Mouse (Mus musculus): ENCODE measurements around the gene Recql.
"Not testable (repeated sequence)": the region's sequence is repeated elsewhere in the genome, so short reads cannot be mapped to it uniquely, and the experiment has no call there.

The Recql gene

GRCm38 (mm10) chr6:142365742-142366472 is 21.0 kb downstream of the Recql start:
- no peak for DNase-seq (ENCODE audit: low read depth, low spot score)

DNA sequence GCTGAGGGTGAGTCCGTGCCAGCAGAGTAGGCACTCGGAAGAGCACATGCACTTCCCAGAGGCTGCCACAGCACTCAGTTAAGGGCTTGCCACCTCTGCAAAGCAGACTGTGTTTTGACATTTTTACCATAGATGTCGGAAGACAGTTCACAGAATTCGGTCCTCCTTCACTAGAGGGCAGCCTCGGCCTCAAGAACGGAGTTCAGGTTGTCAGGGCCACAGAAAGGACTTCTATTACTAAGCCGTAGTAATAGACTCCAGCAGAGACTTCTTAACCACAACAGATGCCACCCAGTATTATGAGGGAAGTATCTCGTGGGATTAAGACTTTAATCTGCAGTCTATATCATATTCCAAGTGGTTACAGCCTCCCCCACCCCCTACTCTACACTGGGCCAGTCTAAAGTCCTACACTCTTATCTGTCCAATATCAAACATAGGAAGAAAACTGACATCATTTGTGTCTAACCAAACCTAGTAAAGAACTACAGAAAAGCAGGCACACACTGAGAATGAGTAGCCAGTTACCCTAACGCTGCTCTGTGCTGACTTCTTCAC is 23.8 kb downstream of the Recql start:
- no peak for DNase-seq (ENCODE audit: low read depth, low spot score)

GRCm38 (mm10) chr6:142362036-142362435 is 24.9 kb downstream of the Recql start:
- DNase-seq (ENCODE audit: low read depth, low spot score) = no peak

- DNase-seq (ENCODE audit: low read depth, low spot score) = no peak
Observed at GRCm38 (mm10) chr6:142357106-142357505, 29.8 kb downstream of the Recql start.

- DNase-seq (ENCODE audit: low read depth, low spot score) = not testable (repeated sequence)
Observed at GRCm38 (mm10) chr6:142352099-142352498, 34.8 kb downstream of the Recql start.

DNA sequence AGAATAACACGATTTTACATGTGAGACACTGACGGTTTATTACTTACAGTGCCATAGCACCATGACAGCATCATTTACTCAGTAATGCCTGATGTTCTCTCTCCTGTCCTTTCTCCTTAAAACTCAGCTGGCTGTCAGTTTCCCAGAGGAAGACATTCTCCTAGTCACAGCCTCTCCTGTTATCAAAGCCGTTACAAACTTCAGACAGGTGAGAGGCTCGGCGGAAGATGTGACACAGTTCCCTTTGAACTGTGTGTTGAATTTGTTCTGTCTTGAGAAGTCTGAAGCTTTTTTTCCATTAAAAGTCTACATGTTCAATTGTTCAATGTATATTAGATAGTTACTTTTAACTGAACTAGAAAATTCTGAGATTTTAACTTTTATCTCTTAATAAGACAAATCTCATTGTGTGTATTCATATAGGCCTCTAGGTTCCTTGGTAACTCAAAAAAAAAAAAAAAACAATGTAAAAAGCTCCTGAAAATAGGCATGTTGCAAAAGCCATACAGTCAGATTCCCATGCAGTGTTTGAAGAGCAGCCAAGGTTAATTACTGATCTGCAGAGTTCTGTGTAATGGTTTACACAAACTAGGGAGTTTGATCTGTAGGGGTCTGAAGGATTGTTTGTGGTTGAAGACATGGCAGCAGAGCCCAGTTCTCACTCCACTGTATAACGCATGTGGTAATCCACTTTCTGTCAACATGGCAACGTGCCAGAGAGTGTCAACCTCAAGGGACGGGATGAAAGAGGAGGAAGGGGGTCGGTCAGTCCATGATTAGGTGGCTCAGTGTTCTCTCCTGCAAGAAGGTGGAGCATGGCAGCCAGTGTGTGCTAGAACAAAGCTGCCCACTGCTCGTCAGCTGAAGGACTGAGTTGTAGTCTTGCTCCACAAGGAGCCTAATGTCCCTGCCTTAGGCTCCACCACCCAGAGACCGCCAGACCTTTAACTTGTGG is 39.2 kb downstream of the Recql start:
- no peak for DNase-seq (ENCODE audit: low read depth, low spot score)

- DNase-seq (ENCODE audit: low read depth, low spot score) = peak; percentile 49
Observed at GRCm38 (mm10) chr6:142346181-142347110, 40.4 kb downstream of the Recql start.

- DNase-seq (ENCODE audit: low read depth, low spot score) = peak; percentile 94
Observed at GRCm38 (mm10) chr6:142345440-142346038, 41.3 kb downstream of the Recql start, which contains the start of gene Pyroxd1. Gene Pyroxd1, plus strand, starts transcription at chr6:142345654.

DNA sequence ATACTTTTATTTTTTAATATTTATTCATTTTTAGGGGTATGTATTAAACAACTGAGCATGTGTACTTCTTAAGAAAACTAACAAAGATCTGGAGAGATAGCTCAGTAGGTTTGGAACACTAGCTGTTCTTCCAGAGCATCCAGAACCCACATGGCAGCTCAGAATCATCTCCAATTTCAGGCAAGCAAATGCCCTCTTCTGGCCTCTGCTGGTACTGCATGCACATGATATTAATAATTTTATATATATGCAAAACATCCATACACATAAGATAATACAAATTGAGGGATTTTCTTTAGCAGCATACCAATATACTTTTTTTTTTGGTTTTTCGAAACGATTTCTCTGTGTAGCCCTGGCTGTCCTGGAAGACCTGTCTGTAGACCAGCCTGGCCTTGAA is 43.3 kb downstream of the Recql start:
- DNase-seq (ENCODE audit: low read depth, low spot score) = peak; percentile 65

GRCm38 (mm10) chr6:142339576-142339975 is 47.3 kb downstream of the Recql start:
- DNase-seq (ENCODE audit: low read depth, low spot score) = no peak

GRCm38 (mm10) chr6:142338961-142339360 is 47.9 kb downstream of the Recql start:
- DNase-seq (ENCODE audit: low read depth, low spot score) = no peak

DNA sequence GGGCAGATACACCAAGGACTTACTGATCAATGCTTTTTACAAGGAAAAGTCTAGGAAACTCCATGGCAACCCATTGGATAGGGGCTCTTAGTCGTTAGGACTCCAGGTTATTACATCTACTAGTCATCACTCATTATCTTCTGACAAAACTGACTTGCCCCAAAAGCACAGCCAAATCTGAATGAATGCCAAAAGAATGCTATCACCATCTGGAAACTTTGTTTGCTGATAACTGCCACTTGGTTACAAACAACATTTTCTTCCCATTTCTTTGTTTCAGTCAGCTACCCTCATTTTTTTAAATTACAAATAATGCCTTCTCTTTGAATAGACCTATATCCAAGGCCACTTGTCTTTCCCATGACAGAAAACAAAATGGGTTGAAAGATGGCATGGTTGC is 57.7 kb downstream of the Recql start:
- no peak for DNase-seq (ENCODE audit: low read depth, low spot score)

DNA sequence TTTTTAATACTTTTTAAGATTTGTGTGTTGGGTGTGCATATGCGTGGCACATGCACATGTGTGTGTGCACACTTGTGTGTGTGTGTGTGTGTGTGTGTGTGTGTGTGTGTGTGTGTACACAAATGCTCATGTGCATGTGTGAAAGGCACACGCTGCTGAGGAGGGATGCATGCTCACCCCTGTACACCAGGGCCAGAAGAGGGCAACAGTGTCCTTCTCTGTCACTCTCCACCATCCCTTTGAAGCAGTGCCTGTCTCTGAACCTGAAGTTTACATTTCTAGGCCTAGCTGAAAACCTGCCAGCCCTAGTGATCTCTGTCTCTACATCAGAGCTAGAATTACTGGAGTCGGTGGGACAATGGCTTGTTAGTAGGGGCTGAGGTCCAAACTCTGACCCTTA is 60.3 kb downstream of the Recql start:
- DNase-seq (ENCODE audit: low read depth, low spot score) = no peak

DNA sequence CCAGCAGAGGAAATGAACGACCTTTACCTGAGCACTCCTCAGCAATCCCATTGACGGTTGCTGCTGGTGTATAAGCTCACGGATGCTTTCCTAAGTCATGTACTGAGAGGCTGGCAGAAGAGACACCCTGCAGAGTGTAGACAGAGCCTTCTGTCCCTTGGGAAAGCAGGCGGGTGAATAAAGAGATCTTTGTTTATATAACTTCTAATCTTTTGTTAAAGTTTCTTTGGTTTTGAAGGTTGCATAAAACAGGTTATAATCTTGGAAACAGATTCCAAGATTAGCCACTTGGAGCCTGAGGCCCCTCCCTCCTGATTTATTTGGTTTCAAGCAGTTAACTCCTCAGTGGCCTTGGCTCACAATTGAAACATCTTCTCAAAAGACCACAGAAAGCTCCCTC is 64.0 kb downstream of the Recql start, which contains the start of gene Slco1a5:
TSS of gene Slco1a5 (minus strand) at position 101 of the 400 bp plus-strand sequence.
- no peak for DNase-seq (ENCODE audit: low read depth, low spot score)

DNA sequence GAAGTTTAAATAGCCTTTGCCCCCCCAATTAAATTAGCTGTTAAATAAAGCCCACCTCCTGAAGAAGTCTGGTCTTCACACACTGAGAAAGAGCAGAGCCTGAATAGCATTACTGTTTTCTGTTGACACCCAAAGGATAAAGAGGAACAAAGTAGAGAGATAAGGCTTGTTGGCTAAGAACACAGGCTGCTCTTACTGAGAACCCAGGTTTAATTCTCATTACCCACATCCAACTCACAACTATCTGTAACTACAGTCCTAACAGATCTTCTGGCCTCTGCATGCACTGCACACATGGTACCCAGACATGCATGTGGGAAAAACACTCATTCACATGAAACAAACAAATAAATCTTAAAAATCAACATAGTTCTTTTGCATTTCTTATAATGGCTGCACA is 69.8 kb downstream of the Recql start:
- no peak for DNase-seq (ENCODE audit: low read depth, low spot score)

DNA sequence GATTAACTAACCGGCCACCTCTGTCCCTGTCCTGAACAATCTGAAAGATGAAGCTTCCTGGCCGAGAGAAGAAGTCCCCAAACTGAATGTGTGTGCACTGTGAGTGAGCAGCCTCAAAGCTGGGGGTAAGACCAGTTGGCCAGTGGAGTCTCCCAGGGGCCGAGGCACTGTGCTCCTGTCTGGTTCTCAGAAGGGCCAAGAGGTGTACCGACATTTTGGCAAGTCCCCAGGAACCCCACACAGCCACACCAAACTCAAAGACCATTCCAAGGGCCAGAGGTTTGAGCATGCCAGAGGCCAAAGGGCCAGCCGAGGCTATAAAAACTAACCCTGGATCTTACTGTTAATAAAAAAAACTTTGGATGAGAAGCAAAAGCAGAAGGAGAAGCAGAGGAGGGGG is 72.6 kb downstream of the Recql start:
- DNase-seq (ENCODE audit: low read depth, low spot score) = no peak

DNA sequence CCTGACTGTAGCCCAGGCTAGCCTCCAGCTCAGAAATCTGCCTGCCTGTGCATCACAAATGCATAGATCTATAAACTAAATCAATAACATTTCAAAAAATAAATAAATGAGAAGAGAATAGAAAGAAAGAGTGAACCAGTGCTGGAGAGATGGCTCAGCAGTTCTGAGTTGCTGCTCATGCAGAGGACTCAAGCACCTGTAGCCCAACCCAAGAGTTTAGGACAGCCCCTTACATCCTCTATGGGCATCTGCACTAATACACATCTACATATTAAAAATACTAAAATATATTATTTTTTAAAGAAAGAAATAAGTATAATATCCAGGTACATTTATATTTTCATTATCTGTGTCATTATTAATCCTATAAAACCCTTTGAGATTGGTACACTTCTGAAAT is 81.8 kb downstream of the Recql start:
- no peak for DNase-seq (ENCODE audit: low read depth, low spot score)

Measured in A20 (cell line).